Mouse (Mus musculus): ENCODE data around the gene Hspb6. TPM values are rescaled to one million over a fixed set of nuclear protein-coding genes. Genes with fewer than 3 reads are reported as not detected.
A peak's percentile ranks its signal among the peaks of the same experiment; 100 is the strongest.

The Hspb6 gene
- polyA plus RNA-seq, 2 experiments, result 15.4 to 16.8 TPM

DNA sequence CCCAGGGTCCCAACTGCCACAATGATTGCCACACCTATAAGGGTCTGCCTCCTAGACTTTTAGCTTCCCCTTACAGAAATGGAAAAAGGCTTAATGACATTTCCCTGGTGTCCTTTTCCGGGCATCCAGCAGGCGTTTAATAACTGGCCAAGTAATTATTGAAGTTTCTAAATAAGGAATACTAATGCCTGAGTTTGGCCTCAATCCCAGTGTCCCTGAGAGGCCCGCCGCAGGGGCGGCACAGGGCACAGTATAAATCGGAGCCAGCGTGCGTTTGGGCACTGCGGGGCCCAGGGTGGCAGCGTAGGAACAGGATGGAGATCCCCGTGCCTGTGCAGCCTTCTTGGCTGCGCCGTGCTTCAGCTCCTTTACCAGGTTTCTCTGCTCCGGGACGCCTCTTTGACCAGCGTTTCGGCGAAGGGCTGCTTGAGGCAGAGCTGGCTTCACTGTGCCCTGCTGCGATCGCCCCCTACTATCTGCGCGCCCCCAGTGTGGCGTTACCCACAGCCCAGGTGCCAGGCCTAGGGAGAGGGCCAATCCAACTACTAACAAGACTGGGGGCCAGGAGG is 1.1 kb downstream of the Hspb6 start:
- no peak for ATAC-seq (ENCODE audit: low FRiP score, low read depth)
- no peaks in the 10 kb centered on the region for H3K27me3 ChIP-seq (ENCODE audit: control insufficient read depth, insufficient read depth, low read length)
- peak overlapping the region; percentile 71 for H3K4me3 ChIP-seq (replicated peaks; ENCODE audit: low read length)
- peak; percentile 51 for DNase-seq (ENCODE audit: low spot score)
- H3K4me1 ChIP-seq (ENCODE audit: control insufficient read depth, insufficient read depth, low read length), result peaks cover 11% of the 10 kb centered on the region
- peak overlapping the region; percentile 95 for H3K4me2 ChIP-seq (replicated peaks; ENCODE audit: low read depth, low read length, severe bottlenecking)
- peaks cover 42% of the 10 kb centered on the region for H3K36me3 ChIP-seq (ENCODE audit: control insufficient read depth, insufficient read depth, low read length)
- TF ChIP-seq POLR2A (IDR thresholded peaks at IDR 0.05; ENCODE audit: borderline replicate concordance, extremely low read depth, insufficient read depth, insufficient read length), result 0 out of 2 replicates have a peak, but pooled peaks have one; percentile 23
- H3K27ac ChIP-seq (replicated peaks; ENCODE audit: low read depth, low read length), result peak overlapping the region; percentile 98
- 5% methylated on average over 21 of the region's 23 CpGs for WGBS
- H3K9me3 ChIP-seq (ENCODE audit: control insufficient read depth, low read length), result no peaks in the 10 kb centered on the region
- peak overlapping the region; percentile 66 for H3K9ac ChIP-seq (ENCODE audit: low read depth, low read length, severe bottlenecking)

DNA sequence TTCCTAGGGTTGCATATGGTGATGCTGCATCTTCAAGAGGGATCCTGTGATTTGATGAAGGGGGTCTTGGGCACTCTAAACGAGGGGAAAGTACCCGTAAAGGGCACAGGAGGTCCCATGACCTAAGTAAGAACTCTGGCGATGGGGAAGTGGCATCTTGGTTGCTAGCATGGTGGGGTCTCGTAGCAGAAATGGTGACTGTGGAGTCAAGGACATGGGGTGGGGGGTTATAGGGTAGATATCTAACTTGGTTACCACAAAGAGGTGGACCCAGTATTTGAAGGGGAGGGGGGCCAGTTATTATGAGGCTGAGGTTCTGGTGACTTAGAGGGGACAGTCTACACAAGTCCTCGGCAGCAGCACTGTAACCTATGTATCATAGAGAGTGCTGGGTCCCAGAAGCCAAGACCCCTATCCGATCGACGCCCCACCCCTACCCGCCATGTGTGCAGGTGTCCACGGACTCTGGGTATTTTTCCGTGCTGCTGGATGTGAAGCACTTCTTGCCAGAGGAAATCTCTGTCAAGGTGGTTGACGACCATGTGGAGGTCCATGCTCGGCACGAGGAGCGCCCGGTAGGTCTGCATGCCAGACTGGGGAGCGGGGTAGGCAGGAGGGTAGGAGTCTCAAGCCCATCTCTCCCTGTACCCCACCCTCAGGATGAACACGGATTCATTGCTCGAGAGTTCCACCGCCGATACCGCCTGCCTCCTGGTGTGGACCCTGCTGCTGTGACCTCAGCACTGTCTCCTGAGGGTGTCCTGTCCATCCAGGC is 2.0 kb downstream of the Hspb6 start:
- Histone ChIP-seq H3K36me3 (ENCODE audit: control insufficient read depth, insufficient read depth, low read length) (peaks cover 34% of the 10 kb centered on the region), H3K9ac (ENCODE audit: low read depth, low read length, severe bottlenecking) (peak overlapping the region; percentile 66; the same call in 1 of the 2 replicates), H3K4me2 (replicated peaks; ENCODE audit: low read depth, low read length, severe bottlenecking) (peak overlapping the region; percentile 95), H3K27me3 (ENCODE audit: control insufficient read depth, insufficient read depth, low read length) (no peaks in the 10 kb centered on the region), H3K27ac (replicated peaks; ENCODE audit: low read depth, low read length) (no peak overlapping the region; the same call in 1 of the 2 replicates), H3K4me3 (replicated peaks; ENCODE audit: low read length) (peak overlapping the region; percentile 71), H3K9me3 (ENCODE audit: control insufficient read depth, low read length) (no peaks in the 10 kb centered on the region), H3K4me1 (ENCODE audit: control insufficient read depth, insufficient read depth, low read length) (peaks cover 18% of the 10 kb centered on the region)
- 84% methylated on average over 22 of the region's 22 CpGs for WGBS
- no peak for TF ChIP-seq POLR2A (IDR thresholded peaks at IDR 0.05; ENCODE audit: borderline replicate concordance, extremely low read depth, insufficient read depth, insufficient read length)
- no peak for ATAC-seq (ENCODE audit: low FRiP score, low read depth)
- no peak for DNase-seq (ENCODE audit: low spot score)

DNA sequence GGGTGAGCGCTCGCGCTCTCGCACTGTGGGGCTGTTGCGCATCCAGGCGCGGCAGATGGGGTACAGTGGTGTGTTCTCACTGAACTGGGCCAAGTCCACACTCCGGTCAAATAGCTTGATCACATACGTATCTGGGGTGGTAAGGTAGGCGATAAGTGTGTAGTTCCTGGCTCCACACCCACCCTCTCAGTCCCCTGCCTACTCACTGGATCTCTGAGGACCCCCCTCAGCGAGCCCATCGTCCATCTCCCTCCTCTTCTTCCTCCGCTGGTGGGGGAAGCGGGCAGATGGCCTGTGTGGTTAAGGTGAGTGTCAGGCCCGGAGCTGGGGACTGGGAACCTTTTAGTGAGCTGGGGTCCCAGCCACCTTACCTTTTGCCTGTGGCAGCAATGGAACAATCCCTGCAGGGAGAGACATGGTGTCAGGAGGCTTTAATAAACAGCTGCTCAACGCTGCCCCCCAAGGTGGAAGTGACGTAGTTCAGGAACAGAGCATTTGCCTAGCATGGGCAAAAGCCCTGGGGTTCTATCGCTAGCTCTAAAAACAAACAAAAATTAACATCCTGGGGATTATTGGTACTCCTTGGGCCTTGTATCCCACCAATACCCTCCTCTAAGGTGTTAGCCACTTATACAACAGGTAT is 5.0 kb downstream of the Hspb6 start:
- DNase-seq (ENCODE audit: low spot score) (no peak), ATAC-seq (ENCODE audit: low FRiP score, low read depth) (no peak)
- no peak overlapping the region for H3K27ac ChIP-seq (replicated peaks; ENCODE audit: low read depth, low read length)
- no peaks in the 10 kb centered on the region for H3K27me3 ChIP-seq (ENCODE audit: control insufficient read depth, insufficient read depth, low read length)
- H3K36me3 ChIP-seq (ENCODE audit: control insufficient read depth, insufficient read depth, low read length), result peaks cover 37% of the 10 kb centered on the region
- H3K4me3 ChIP-seq (replicated peaks; ENCODE audit: low read length), result no peak overlapping the region
- H3K4me2 ChIP-seq (replicated peaks; ENCODE audit: low read depth, low read length, severe bottlenecking), result no peak overlapping the region
- no peak for TF ChIP-seq POLR2A (IDR thresholded peaks at IDR 0.05; ENCODE audit: borderline replicate concordance, extremely low read depth, insufficient read depth, insufficient read length)
- no peaks in the 10 kb centered on the region for H3K9me3 ChIP-seq (ENCODE audit: control insufficient read depth, low read length)
- peaks cover 23% of the 10 kb centered on the region for H3K4me1 ChIP-seq (ENCODE audit: control insufficient read depth, insufficient read depth, low read length)
- H3K9ac ChIP-seq (ENCODE audit: low read depth, low read length, severe bottlenecking), result no peak overlapping the region
- 90% methylated on average over 18 of the region's 18 CpGs for WGBS

DNA sequence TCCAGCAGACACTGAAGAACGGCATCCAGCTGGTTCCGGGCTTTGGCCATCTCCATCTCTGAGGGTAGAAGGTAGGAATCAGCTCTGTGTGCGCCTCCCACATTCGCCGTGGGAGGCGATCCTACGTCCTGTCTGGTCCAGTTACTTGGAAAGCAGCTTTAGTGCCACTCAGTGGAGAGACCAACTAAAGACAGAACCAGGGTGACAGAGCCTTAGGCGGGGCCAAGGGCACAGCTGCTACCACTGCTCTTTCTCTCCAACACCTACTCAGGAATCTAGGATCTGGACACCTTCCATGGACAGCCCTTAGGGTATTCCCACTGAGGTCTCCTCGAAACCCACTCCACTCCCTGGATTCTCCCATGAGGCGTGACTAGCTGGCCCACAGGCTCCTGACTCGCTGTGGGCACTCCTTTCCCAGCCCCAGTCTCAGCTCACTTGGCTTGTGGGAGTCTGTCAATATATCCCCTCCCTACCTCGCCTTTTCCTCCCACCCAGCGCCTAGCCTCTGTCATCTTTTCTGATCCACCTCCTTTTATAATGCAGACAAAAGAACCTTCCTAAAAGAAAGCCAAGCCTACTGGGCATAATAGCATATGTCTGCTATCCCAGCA is 6.0 kb downstream of the Hspb6 start:
- Histone ChIP-seq H3K4me1 (ENCODE audit: control insufficient read depth, insufficient read depth, low read length) (peaks cover 21% of the 10 kb centered on the region), H3K9ac (ENCODE audit: low read depth, low read length, severe bottlenecking) (peak overlapping the region; percentile 67; the same call in 1 of the 2 replicates), H3K27me3 (ENCODE audit: control insufficient read depth, insufficient read depth, low read length) (no peaks in the 10 kb centered on the region), H3K36me3 (ENCODE audit: control insufficient read depth, insufficient read depth, low read length) (peaks cover 37% of the 10 kb centered on the region), H3K9me3 (ENCODE audit: control insufficient read depth, low read length) (no peaks in the 10 kb centered on the region), H3K27ac (replicated peaks; ENCODE audit: low read depth, low read length) (no peak overlapping the region), H3K4me2 (replicated peaks; ENCODE audit: low read depth, low read length, severe bottlenecking) (peak overlapping the region; percentile 91; the same call in 1 of the 2 replicates), H3K4me3 (replicated peaks; ENCODE audit: low read length) (no peak overlapping the region)
- TF ChIP-seq POLR2A (IDR thresholded peaks at IDR 0.05; ENCODE audit: borderline replicate concordance, extremely low read depth, insufficient read depth, insufficient read length), result no peak
- ATAC-seq (ENCODE audit: low FRiP score, low read depth), result no peak
- 90% methylated on average over 13 of the region's 13 CpGs for WGBS
- no peak for DNase-seq (ENCODE audit: low spot score)
